Mouse (Mus musculus) ZHBTc4 (cell line): ENCODE measurements at regions not wholly inside any gene's neighbourhood (a gene's known extent, or its start where the extent isn't known, plus 50 kb on each side); places are given as distances from the start of the nearest gene placed in this dataset.
A peak's percentile ranks its signal among the peaks of the same experiment; 100 is the strongest.
"Not testable (repeated sequence)": the region's sequence is repeated elsewhere in the genome, so short reads cannot be mapped to it uniquely, and the experiment has no call there.

Experiments used
- DNase-seq: peaks from one replicate; pipeline ENCODE4 v3.0.0-alpha.2; 2011; ENCODE audit warnings: low read depth, low spot score

- peak; percentile 73 for DNase-seq
Observed at GRCm38 (mm10) chr4:147231381-147231780, 74.1 kb upstream of the Zfp988 start.

- peak; percentile 5 for DNase-seq
Observed at GRCm38 (mm10) chr4:147231787-147232186, 73.7 kb upstream of the Zfp988 start.

- not testable (repeated sequence) for DNase-seq
Observed at GRCm38 (mm10) chr4:147232279-147232678, 73.2 kb upstream of the Zfp988 start.

- DNase-seq = peak; percentile 13
Observed at GRCm38 (mm10) chr4:147234227-147234626, 71.2 kb upstream of the Zfp988 start.

GRCm38 (mm10) chr4:147235441-147235840 lies 70.0 kb upstream of the Zfp988 start:
- peak; percentile 5 for DNase-seq

DNA sequence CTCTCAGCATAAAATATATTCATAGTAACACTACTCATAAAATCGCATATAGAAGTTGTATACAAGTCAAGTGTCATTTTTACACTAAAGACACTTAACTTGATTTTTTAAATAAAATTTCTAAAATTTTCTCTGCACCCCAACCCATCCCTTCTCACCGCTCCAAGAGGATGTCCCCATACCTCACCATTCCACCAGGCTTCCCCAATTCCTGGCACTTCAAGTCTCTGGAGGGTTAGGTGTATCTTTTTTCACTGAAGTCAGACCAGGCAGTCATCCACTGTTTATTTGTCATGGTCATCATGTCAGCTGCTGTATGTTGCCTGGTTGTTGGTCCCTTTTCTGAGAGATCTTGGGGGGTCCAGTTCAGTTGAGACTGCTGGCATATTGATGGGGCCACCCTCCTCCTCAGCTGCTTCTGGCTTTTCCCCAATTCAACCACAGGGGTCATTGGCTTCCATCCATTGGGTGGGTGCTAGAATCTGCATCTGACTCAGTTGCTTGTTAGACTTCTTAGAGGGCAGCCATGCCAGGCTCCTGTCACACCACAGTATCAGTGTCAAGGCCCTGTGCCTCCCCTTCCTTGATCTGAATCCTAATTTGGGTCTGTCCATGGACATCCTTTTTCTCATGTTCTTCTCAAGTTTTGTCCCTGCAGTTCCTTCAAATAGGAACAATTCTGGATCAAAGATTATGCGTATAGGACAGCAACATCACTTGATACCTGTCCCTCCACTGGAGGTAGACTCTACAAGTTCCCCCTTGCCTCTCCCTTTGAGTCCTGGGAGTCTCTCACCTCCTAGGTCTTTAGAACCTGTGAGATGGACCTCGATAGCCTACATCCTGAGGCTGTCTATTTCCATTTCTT lies 63.9 kb upstream of the Zfp988 start:
- DNase-seq = not testable (repeated sequence)

DNA sequence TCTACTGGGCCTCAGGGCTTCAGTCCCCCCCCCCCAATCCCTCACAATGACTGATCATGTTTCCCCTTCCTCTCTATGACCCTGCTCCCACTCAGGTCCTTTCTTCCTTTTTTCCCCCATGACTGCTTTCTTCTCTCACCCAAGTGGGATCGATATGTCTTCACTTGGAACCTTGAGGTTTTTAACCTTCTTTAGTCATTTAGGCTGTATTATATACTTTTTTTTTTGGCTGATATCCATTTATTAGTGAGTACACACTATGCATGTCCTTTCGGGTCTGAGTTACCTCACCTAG lies 63.3 kb upstream of the Zfp988 start:
- DNase-seq = no peak

- DNase-seq = not testable (repeated sequence)
Observed at GRCm38 (mm10) chr4:147248541-147248940, 56.9 kb upstream of the Zfp988 start.
